Mouse (Mus musculus): ENCODE measurements around the gene Tacr2.

The Tacr2 gene

DNA sequence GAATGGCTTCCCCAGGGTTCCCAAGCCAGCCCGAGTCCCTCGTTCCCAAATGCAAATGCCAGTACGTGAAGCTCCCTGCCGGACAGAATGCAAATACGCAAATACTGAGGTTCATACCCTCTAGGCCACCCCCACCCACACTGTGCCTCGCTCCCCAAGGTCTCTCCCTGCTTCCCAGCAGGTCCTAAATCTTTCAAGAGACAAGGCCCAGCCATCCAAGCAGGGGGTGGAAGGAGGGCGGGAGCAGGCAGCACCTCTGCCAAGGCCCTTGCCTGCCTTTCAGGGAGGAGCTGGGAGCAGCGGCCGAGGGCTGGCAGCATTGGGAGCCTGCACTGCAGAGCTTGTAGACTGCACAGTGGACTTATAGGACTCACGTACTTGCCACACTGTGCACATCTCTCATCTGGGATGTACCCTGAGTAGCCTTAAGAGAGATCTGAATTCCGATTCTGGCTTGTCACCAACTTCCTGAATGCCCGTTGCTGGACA is at the start of gene Tacr2:
Gene Tacr2 (plus strand): TSS at position 439 of the 489 bp plus-strand sequence.
- no peak for DNase-seq (ENCODE audit: low read depth, low spot score)

DNA sequence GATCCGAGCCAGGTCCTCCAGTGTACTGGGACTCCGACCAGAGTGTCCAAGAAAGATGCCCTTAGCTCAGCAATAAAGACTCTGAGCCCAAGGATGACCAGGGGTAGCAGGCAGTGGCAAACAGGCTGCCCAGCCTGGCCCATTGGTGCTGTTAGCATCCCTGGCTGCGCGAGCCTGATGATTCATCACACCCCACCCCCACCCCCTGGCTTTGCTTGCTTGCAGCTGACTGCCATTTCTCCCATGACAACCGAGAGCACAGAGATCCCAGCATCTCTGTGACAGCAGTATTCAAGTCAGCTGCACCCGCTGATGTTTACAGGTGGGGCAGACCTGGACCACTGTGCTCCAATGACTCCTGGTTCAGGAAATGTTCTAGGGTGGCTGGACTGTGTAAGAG is 49.7 kb upstream of the Tacr2 start:
- DNase-seq (ENCODE audit: low read depth, low spot score) = no peak

DNA sequence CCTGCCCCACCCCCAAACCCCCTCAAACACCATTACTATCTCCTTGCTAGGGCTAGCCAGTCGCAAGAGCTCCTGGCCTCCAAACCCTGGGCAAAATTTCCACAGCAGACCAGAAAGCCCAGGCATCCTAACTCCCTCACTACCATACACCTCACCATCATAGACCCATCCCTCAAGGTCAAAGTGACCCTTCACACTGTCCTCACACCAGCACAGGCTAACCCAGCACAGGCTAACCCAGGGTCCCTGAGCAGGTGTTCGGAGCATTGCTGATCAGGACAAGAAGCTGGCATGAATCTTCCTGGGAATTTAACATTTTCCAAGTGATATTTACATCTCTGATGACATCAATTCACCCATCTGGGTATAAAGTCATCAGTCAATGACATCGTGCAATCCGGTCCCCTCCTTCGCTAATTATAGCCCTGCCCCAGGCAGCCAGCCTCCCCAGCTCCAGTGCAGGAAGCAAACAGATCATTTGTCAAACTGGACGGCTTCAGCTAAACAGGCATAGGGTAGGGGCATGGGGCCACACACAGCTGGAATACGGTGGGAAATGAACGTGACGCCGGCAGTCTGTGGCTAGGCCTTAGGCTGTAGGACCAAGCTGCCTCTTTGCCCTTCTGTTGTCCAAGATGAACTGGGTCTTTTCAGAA is 43.9 kb upstream of the Tacr2 start:
- peak; percentile 47 for DNase-seq (ENCODE audit: low read depth, low spot score)

DNA sequence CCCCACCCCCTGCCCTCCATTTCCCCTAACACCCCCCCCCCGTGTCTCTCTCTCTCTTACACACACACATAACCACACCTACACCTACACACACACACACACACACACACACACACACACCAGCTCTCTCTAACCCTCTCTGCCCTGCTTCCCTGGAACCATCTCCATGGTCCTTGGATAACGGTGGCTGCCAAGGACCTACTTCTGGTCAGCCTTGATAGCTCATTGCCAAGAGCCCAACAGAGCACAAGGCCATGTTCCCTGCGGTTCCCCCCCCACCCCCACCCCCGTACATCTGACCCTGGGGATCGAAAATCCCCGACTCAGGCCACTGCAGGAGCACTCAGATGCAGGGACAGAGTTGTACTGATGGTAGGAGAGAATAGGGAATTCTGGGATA is 40.9 kb upstream of the Tacr2 start:
- DNase-seq (ENCODE audit: low read depth, low spot score) = no peak

DNA sequence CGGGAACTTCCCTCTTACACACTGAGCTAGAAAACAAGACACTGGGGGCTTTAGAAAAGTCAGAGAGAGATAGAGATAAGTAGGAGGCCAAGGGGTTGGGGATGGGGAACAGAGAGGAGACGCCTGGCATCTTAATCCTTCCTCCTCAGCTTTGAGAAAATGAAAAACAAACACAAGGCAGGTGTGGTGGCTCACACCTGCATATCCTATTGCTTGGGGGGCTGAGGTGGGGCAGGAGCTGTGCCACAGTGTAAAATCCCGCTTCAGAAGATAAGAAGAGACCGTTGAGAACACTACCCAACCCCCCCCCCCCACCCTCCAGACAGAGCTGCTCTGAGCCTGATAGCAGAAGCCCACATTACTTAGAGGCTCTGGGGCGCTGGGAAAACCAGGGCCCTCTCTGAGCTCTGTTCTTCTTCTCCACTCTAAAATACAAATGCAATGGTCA is 37.0 kb upstream of the Tacr2 start:
- no peak for DNase-seq (ENCODE audit: low read depth, low spot score)

DNA sequence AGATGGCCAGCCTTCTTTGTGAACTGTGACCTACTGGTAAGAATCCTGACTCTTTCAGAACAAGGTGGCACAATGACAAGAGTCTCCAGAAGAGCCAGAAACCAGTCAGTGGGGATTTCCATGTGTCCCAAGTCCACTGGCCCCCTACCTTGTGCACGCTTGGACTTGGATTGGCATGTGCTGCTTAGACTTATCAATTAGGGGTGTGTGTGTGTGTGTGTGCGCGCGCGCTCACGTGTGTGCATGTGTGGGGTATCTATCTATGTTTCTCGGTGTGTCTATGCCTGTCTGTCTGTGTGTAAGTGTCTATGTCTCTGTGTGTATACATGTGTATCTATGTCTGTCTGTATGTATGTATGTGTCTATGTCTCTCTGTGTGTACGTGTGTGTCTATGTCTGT is 36.6 kb upstream of the Tacr2 start:
- DNase-seq (ENCODE audit: low read depth, low spot score) = no peak

DNA sequence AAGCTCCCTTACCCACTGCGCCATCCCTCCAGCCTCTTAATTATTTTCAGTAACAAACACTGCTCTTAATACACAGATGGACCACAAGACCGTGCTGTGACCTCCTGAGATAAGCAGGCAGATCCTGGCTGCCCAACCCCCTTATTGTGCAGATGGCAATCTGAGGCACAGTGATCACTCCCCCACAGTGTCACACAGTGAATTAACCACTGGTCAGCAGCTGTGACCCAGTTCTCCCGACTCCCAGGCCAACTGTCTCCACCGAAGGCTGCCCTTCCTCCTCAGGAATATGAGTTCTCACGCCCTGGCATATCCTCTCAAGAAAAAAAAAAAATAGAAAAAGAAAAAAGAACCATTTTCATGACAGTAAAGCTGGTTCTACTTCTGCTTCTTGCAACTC is 35.6 kb upstream of the Tacr2 start:
- DNase-seq (ENCODE audit: low read depth, low spot score) = peak; percentile 37

DNA sequence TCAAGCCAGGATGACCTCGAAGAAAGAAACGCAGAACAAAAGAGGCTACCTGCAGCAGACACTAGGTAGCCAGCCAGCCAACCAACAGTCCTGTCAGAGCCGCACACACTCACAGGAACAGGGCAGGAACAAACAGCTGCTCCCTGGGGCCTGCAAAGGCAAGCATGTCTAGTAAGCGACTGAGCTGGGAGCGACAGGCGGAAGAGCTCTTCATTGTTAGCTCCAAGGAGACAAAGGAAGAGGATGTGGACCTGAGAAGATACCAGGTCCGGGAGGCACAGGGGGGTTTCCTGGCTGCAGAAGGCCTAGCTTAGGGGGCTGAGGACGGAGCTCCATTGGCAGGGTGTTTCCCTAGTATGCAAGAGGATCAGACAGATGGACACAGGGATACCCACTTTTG is 35.0 kb upstream of the Tacr2 start:
- DNase-seq (ENCODE audit: low read depth, low spot score) = no peak

DNA sequence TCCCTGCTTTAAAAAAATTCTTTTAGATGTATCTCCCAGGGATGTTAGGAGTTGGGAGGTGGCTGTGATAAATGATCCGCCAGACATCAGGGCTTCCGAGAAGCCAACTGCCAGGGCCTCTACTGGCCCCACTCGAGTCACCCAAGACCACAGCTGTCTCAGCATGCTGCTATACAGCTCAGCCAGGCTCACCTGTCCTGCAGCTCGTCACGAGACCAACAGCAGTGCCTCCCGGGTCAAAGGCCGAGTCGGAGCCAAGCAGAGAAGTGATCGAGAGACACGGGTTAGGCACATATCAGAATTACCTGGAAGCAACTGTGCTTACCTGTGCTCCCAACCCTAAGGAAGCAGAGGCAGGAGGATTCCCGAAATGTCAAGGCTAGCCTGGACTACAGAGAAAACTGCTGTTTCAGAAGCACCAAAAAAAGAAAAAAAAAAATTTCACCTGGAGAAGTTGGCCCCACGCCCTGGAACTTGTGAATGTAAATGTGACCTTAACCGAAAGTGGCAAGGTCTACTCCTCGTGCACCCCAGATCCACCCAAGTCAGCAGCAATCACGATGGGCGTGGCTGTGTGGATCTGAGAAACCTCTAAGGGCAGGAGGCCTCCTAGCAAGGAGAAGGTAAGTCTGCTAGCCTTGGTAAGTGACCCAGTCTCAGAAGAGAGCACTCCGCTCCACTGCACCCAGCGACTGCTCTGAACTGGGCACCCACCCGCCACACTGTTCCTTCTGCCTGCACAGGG is 34.0 kb upstream of the Tacr2 start:
- DNase-seq (ENCODE audit: low read depth, low spot score) = no peak

DNA sequence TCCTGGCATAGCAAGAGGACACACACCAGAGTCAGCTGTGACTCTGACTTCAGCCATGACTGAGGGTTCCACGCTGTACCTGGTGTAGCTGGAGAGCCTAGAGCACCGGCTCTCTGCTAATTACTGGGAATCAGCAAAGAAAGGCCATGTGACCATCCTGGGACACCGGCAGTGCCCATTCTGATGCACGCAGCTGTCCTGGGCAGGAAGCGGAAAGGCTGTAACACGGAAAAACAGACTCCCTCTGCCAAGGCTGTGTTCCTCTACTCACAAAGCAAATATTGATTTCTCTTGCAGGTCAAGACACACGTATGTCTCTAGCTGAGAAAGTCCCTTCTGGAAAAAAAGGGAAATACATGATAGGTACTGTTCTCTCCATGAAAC is 33.5 kb upstream of the Tacr2 start:
- DNase-seq (ENCODE audit: low read depth, low spot score) = no peak

DNA sequence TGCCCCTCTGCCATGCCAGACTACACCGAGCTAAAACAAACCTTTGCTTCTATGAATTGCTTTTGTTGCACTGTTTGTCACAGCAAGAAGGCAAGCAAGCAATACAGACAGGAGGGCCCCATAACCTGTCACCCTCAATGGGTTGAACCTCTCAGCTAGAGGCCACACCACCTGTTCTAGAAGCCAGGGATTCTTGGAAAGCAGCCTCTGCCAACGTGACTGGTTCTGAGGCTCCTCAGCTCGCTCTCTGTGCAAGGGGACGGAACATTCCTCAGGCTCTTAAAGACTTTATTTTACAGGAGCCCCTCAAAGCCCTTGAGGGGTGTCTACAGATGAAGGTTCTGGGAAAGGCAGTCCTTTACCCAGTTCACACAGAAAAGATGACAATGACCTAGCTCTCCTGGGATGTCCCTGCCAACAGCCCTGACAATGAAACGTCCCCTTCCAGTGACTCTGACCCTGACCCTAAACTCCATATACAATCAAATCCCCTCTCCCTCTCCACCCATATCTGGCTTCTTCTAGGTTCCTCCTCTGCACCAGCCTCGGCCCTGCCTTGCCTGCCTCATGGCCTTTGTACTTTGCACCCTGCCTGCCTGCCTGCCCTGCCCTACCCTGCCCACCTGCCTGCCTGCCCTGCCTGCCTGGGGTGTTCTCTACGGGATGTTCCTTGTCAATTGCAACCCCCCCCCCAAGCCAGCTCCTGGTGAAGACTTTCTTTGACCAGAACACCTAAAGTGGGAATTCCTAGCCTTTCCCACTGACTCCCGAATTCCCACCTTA is 31.3 kb upstream of the Tacr2 start:
- DNase-seq (ENCODE audit: low read depth, low spot score) = no peak

DNA sequence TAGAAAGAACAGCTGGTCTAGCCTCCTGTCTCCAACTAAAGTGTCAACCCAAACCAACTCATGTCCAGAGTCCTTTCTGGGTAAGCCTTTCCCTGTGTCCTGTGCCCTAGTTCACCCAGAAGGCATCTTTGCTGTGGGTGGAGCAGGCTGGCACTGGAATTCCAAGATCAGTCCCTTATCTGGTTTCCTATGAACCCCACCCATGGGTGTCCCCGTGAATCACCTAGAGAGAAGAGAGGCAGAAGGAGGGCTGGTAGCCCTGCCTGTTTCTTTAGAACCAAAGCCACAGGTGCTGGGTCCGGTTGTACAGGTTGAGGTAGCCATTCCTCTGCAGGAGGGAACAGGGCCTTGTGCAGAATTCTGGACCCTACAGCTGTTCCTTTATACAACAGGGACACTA is 30.6 kb upstream of the Tacr2 start:
- DNase-seq (ENCODE audit: low read depth, low spot score) = no peak

DNA sequence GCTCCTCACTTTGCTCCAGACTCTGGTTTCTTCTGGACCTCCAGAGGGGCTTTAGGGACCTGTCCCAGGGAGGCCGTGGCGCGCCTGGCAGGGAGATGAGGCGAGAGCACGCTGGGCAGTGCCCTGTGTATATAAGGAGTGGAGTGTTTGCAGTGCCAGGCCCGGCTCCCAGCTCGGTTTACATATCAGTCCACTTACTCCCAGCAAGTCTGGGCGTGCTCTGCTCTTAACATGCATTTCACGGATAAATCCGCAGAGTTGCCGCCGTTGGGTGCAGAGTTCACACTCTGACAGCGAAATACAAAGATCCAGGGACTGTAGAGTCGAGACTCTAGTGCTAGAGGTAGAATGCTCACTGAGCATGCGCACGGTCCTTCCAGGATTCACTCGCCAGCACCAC is 29.5 kb upstream of the Tacr2 start:
- DNase-seq (ENCODE audit: low read depth, low spot score) = no peak

DNA sequence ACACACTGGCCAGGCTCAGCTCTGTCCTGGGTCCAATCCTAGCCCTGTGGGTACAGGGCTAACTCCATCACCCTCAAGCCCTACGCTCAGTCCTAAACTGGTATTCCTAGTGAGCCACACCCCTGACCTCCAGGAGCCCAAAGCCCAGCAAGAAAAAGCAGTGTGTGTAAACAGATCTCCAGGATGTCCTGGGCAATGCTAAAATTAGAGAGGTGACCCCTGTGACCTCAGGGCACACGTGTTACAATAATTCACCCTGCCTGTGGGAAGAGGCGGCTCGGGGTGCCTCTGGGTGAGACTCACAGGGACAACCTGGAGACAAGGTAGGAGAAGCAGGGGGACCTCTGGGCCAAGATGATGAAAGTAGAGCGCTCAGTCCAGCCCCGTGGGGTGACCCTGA is 28.0 kb upstream of the Tacr2 start:
- DNase-seq (ENCODE audit: low read depth, low spot score) = no peak

DNA sequence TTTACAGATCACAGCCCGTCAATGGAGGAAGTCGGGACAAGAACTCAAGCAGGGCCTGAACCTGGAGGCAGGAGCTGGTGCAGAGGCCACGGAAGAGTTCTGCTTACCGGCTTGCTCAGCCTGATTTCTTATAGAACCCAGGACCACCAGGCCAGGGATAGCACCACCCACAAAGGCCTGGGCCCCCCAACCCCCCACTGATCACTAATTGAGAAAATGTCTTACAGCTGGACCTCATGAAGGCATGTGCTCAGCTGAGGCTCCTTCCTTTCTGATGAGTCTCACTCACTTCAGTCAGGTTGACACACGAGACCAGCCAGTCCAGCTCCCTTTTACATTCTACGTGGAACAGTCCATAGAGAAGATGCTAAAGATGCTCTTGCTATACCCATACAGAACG is 26.4 kb upstream of the Tacr2 start:
- DNase-seq (ENCODE audit: low read depth, low spot score) = no peak

DNA sequence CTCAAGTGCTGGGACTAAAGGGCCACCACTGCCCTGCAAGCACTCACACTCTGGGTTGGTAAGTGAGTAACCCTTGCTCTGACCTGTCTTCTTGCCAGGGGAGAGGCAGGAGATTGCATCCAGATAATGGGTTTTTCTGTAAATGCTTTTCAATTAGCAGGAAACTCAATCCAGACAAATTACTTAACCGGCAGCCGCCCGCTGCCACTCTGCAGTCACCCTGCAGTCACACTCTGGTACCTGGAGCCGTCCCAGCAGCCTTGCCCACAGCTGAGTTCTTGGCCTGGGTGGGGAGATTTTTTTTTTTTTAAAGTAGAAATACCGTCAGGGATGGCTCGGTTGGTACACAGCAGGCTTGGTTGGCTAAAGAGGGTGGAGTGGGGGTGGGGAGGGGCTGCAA is 24.1 kb upstream of the Tacr2 start:
- no peak for DNase-seq (ENCODE audit: low read depth, low spot score)

DNA sequence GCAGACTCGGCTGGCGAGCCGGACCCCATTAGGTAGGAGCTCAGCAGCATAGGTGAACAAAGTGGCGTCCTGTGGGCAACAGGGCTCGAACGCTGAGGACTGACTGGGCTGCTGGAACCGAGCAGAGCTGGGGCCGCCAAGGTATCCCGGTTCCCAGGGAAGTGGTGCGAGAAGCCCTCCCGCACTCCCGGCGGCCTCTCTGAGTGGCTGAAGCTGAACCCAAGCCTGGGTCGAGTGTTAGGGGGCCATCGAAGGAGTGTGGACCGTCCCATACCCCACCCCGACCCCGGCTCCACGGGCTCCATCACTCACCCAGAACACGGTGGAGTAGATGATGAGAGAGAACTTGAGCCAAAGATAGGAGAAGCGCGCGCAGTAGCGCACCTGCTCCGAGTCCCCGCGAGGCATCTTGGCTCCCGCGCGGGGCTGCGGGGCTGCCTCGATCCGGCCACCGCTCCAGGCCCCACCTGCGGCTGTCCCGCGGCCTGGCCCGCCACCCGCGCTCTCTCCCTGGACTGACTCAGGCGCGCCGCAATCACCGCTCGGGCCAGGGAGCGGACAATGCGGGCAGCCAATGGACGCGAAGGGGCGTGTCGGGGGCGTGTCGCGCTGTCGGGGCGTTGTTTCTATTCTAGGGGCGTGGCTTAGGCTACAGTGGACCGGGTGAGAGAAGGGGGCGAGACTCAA is 21.4 kb upstream of the Tacr2 start, which contains the start of gene Tspan15:
Gene Tspan15 (minus strand): TSS at position 544 of the 687 bp plus-strand sequence.
- DNase-seq (ENCODE audit: low read depth, low spot score) = peak; percentile 93

DNA sequence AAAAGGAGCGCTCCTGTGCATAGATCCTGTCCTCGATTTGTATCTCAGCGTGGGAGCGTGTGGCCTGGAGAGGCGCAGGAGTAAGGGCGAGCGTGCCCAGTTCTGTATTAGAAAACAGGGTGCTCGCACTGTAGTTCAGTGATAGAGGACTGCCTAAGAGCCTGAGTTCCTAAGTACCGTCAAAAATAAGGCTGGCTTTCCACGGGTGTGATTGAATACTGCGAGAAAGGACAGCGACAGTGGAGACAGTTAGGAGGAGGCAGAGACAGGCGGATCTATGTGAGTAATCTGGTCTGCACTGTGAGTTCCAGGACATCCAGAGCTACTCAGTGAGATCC is 20.9 kb upstream of the Tacr2 start:
- no peak for DNase-seq (ENCODE audit: low read depth, low spot score)

DNA sequence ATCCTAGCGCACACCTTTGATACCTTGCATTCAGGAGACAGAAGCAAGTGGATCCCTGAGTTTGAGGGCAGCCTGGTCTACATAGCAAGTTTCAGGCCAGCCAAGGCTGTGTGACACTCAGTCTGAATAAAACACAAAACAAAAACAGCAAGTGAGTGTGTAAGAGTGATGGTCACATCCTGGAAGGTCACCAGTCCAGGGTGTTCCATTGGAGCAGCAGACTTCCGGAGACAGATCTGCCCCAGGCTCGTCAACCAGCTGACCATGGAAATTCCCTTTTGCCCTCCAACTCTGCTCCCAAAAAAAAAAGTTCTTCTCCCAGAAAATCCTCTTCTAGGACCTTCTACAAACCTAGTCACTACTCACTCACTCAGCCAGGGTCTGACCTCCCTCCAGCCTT is 20.4 kb upstream of the Tacr2 start:
- no peak for DNase-seq (ENCODE audit: low read depth, low spot score)

DNA sequence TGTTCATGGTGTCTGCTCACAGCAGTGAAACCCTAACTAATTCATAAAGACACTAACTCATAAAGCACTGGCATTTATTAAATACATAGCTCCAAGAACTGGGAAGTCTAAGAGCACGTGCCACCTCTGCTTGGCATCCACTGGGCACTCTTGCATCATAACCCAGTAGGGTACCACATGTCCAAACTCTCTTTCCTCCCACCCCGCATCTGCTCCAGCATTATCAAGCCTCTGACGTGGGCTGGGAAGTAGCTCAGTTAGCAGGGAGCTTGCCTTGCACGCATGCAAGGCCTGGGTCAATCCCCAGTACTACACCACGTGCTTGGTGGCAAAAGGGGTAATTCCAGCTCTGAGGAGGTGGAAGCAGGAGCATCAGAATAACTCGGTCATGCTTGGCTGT is 16.1 kb upstream of the Tacr2 start:
- no peak for DNase-seq (ENCODE audit: low read depth, low spot score)

DNA sequence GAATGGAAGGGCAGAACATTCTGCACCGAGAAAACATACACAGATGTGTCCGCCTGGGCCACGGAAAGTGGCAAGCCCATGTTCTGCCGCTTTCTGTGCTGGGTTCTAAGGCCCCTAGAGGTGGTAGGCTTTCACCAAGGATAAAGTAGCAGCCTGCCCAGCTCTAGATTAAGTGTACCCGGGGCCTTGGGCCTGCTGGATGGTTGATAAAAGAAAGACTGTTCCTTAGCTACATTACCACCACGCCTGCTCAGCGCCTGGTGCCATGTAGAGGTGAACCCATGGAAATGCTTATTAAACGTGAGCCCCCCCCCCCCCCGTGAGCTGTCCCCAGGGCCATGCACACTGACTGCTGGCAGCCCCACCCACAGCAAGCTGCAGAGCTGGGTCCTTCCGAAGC is 15.0 kb upstream of the Tacr2 start:
- no peak for DNase-seq (ENCODE audit: low read depth, low spot score)

DNA sequence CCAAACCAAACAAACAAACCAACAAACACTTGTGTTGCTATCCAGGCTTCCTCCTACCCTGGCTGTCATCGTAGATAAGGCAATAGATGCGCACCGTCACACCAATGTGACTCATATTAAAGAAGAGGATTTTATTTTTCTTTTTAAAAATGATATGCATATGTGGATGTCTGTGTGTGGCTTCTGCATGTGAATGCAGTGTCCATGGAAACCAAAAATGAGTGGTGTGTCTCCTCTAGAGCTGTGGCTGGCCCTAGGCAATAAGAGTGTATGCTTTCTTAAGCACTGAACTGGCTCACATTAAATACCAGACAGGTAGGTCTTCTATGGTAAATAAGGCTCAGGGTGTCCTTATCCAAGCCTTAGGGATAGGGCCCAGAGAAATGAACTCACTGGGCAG is 13.6 kb upstream of the Tacr2 start:
- DNase-seq (ENCODE audit: low read depth, low spot score) = no peak

Measured in mesoderm, embryonic 11.5 days (tissue).